Mouse (Mus musculus): ENCODE results near the gene Sac3d1.
"Not testable (repeated sequence)": the region's sequence is repeated elsewhere in the genome, so short reads cannot be mapped to it uniquely, and the experiment has no call there.

GRCm38 (mm10) chr19:6130414-6131128 lies 12.1 kb upstream of the Sac3d1 start:
- not testable (repeated sequence) for TF ChIP-seq POLR2A (IDR thresholded peaks at IDR 0.05; ENCODE audit: borderline replicate concordance, low read depth, low read length); CTCF (IDR thresholded peaks at IDR 0.05; ENCODE audit: low read depth, low read length)

All from bone marrow macrophage, adult 2 months (primary cell).